Mouse (Mus musculus) olfactory bulb, adult 2 months (tissue): ENCODE data around the gene Mdfi.

Experiments used
- CTCF ChIP-seq: fragments of 200-500 bp; IDR thresholded peaks from 2 replicates; pipeline ENCODE4 v1.5.1; 2012; ENCODE audit warnings: low read depth, mild to moderate bottlenecking, low read length, moderate library complexity; ENCODE audit not compliant: insufficient read depth
- POLR2A ChIP-seq: fragments of 200-500 bp; IDR thresholded peaks from 2 replicates; pipeline ENCODE4 v1.6.1; 2012; ENCODE audit warnings: mild to moderate bottlenecking, low read depth, low read length, moderate library complexity; ENCODE audit not compliant: insufficient read depth

DNA sequence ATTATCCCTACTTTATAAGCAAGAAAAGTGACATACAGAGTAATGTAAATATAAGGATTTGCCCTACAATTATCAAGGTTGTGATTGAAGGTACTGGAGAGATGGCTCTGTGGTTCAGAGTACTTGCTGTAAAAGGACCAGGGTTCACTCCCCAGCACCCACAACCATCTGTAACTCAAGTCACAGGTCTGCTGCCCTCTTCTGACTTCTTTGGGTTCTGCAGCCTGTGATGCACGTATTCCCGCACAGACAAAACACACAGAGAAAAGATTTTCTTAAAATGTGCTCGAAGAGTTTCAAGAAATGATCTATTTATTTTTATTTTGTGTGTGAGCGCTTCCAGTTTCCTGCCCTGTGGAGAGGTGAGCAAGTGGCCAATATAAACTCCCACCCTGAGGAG is 30.8 kb downstream of the Mdfi start:
- TF ChIP-seq CTCF (no peak), POLR2A (no peak)
